Mouse (Mus musculus): ENCODE measurements around the gene Matn4. TPM values are rescaled to one million over a fixed set of nuclear protein-coding genes. Genes with fewer than 3 reads are reported as not detected.
A peak's percentile ranks its signal among the peaks of the same experiment; 100 is the strongest.

The Matn4 gene
- total RNA-seq, 2 experiments from 2014 or later = 1.2 to 1.5 TPM

GRCm38 (mm10) chr2:164418308-164418875 is 13.4 kb upstream of the Matn4 start:
- no peak for DNase-seq
- intact Hi-C loops (cut with DNase I) = no loop called here

DNA sequence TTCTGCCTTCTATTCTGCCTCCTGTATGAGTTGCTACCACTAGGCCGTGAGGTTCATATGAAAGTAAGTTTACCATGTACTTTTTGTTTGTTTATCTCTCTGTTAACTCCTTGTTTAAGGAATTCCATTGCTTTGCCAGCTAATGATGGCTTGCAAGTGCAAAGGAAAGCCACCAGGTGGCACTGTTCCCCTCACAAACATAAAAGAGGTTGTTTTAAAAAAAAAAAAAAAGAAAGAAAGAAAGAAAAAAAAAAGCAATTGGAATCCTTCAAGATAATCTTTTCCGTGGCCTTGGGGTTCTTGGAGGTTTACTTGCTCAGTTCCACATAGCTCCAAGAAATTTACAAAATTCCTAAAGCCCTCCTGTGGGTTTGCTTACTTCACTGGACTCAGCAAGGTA is 12.2 kb upstream of the Matn4 start:
- peak; percentile 50 to 64 for DNase-seq
- intact Hi-C loops (cut with DNase I) = loop anchor here (1.0 to 2.0 kb wide), 2 partner anchors 40 to 103 kb away; partner anchors contain the start of gene Sys1

GRCm38 (mm10) chr2:164414581-164414980 is 9.6 kb upstream of the Matn4 start:
- intact Hi-C loops (cut with DNase I) = no loop called here
- DNase-seq = no peak

DNA sequence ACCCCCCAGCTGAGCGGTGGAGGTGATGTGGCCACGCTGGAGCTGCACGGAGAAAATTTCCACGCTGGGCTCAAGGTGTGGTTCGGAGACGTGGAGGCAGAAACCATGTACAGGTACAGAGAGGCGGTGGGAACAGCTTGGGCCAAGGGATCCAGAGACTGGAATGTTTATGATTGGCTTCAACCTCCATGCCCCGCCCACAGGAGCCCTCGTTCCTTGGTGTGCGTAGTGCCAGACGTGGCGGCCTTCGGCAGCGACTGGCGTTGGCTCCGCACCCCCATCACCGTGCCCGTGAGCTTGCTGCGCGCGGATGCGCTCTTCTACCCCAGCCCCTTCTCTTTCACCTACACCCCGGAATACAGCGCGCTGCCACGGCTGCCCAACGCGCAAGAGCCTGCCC is 9.2 kb upstream of the Matn4 start:
- intact Hi-C loops (cut with DNase I) = no loop called here
- DNase-seq = no peak

DNA sequence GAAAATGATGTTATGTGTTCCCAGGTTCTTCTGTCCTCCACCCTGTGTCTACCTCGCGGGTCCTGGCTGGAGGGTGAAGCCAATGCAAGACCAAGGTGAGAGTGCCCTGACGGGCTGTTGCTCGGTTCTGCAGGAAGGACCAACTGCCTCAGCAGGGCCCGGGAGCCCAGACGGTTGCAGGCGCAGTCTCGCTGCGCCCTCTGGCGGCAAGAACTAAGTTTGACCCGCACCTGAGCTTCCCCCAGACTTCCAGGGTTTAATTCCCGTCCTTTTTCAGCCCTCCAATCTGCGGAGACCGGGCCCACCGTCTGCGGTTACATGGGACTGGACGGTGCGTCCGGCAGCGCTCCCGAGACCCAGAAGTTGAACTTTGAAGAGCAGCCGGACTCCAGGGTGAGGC is 2.7 kb upstream of the Matn4 start:
- peak; percentile 80 to 84 for DNase-seq
- intact Hi-C loops (cut with DNase I) = loop anchor here (2.0 to 10.0 kb wide), 2 partner anchors 273 to 305 kb away; no protein-coding TSS in a partner anchor

GRCm38 (mm10) chr2:164405519-164405918 is 559 bp upstream of the Matn4 start:
- intact Hi-C loops (cut with DNase I) = loop anchor here (10.0 kb wide), 1 partner anchor 271 kb away; no protein-coding TSS in a partner anchor
- no peak for DNase-seq

DNA sequence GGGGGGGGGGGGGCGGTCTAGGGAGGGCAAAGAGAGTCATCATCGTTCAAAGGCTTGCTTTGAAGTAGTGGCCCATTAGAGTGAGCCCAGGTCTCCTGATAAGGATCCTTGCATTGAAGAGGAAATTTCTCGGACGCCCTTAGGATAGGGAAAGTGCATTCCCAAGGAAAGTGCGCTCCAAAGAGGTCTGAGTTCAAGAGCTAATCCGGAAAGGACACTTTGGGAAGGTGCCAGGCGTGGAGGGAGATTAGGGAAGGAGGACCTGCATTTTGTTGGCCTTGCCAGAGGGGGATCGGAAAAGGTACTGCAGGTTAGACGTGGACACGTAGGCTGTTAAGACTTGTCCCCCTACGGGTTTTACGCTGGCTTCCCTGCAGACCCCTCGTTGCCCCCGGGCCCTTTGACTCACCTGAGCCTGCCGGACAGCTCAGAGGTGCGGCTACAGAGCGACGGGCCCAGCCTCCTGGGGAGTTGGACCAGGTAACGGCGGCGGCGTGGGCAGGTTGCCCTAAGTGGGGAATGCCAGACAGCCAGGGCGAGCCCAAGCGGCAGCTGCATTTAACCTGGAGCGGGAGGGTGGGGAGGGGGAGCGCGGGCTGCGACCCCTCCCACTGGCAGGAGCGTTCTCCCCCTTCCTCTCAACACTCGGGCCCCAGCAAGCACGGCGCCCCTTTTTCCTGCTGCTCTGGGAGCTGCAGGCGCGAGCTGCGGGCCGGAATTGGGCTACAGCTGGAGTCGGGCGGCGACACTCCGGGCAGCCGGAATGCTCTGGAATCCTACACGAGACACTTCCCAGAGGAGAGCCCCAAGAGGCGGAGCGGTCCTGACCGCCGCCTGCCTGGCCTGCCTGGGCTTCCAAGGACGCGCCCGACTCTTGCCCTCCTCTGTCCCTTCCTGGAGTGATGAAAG is 624 bp downstream of the Matn4 start:
- peak; percentile 71 for DNase-seq
- intact Hi-C loops (cut with DNase I) = loop anchor here (10.0 kb wide), 1 partner anchor 270 kb away; no protein-coding TSS in a partner anchor

GRCm38 (mm10) chr2:164403396-164404081 is 1.4 kb downstream of the Matn4 start:
- intact Hi-C loops (cut with DNase I) = loop anchor here (10.0 kb wide), 1 partner anchor 269 kb away; no protein-coding TSS in a partner anchor
- no peak for DNase-seq

DNA sequence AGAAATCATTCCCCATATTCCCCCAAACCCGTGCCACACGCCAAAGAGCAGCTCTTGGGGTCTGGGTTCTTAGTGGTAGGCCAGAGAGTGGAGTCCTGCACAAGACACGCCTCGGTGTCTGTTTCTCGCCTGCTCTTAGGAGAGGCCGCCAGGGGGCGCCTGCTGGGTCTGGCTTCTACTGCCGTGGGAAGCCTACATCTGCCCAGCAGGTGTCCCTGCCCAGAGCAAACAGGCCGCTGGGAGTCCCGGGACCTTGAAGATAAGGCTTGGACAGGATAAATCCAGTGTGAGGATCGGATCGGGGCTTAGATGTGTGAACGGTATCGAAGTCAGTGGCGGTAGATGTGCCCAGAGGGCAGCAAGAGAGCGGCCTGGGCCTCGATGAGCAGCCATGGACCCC is 2.1 kb downstream of the Matn4 start, which contains the start of gene Rbpjl:
Gene Rbpjl, plus strand, starts transcription at position 236 of the 400 bp plus-strand sequence.
- peak; percentile 76 to 84 for DNase-seq
- intact Hi-C loops (cut with DNase I) = loop anchor here (10.0 kb wide), 1 partner anchor 268 kb away; no protein-coding TSS in a partner anchor

GRCm38 (mm10) chr2:164396911-164397310 is 8.0 kb downstream of the Matn4 start:
- intact Hi-C loops (cut with DNase I) = no loop called here

GRCm38 (mm10) chr2:164396076-164396475 is 8.9 kb downstream of the Matn4 start:
- intact Hi-C loops (cut with DNase I) = no loop called here
- DNase-seq = no peak

More at GRCm38 (mm10) chr2:164396911-164397310, 8.0 kb downstream of the Matn4 start:
- DNase-seq = no peak

DNA sequence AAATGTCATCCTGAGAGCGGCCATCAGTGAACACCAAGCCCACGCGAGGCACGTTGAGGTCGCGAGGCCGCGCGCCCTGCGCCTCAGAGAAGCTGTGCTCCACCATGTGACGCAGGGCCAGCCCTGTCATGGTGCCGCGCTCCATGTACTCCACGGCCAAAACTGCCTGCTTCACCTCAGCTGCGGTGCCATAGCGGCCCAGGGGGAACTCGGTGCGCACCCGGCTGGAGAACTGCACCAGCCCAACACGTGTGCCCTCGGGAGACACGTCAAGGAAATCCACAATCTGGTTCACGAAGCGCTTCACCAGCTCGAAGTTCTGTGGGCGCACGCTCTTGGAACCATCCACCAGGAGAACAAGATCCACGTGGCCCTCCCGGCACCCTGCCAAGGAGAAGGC is 11.8 kb downstream of the Matn4 start:
- intact Hi-C loops (cut with DNase I) = no loop called here
- DNase-seq = no peak

GRCm38 (mm10) chr2:164389499-164389898 is 15.5 kb downstream of the Matn4 start:
- peak; percentile 84 to 91 for DNase-seq
- intact Hi-C loops (cut with DNase I) = loop anchor here (5.0 kb wide), 1 partner anchor 287 kb away; no protein-coding TSS in a partner anchor

- intact Hi-C loops (cut with DNase I) = loop anchor here (5.0 kb wide), 1 partner anchor 287 kb away; no protein-coding TSS in a partner anchor
- no peak for DNase-seq
Measured at GRCm38 (mm10) chr2:164389020-164389419, 15.9 kb downstream of the Matn4 start, which contains the start of gene Slpi. Slpi (minus strand) TSS chr2:164389095.

GRCm38 (mm10) chr2:164386953-164387352 is 18.0 kb downstream of the Matn4 start:
- intact Hi-C loops (cut with DNase I) = loop anchor here (5.0 kb wide), 1 partner anchor 285 kb away; no protein-coding TSS in a partner anchor
- peak in 1 of 2 experiments; percentile 40 for DNase-seq

GRCm38 (mm10) chr2:164385927-164386763 is 18.8 kb downstream of the Matn4 start:
- intact Hi-C loops (cut with DNase I) = loop anchor here (5.0 kb wide), 1 partner anchor 284 kb away; no protein-coding TSS in a partner anchor
- no peak for DNase-seq

- intact Hi-C loops (cut with DNase I) = no loop called here
- DNase-seq = no peak
Measured at GRCm38 (mm10) chr2:164383656-164384399, 21.1 kb downstream of the Matn4 start.

DNA sequence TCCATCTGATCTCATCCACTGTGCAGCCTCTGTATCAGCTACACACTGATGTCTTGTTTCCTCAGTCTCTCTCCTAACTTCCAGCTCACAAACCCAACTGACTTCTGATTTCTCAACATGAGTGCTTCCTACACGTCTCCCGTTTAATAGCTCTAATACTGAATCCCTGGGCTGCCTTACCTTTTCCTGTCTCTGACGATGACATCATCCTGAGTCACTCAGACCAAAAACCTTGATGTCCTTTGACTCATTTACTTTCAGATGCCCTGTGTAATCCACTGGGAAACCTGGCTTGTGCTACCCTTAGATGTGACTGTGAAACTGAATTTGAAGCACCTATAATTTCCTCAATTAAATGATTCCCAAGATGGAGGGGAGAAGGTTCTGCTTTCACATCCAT is 22.0 kb downstream of the Matn4 start:
- DNase-seq = no peak
- intact Hi-C loops (cut with DNase I) = no loop called here

- intact Hi-C loops (cut with DNase I) = no loop called here
Measured at GRCm38 (mm10) chr2:164381726-164382125, 23.2 kb downstream of the Matn4 start.

More at GRCm38 (mm10) chr2:164381726-164382125, 23.2 kb downstream of the Matn4 start:
- DNase-seq = no peak
